Mouse (Mus musculus) limb, embryonic 14.5 days (tissue): Measurements from ENCODE around the gene Ipo4. TPM values are rescaled to one million over a fixed set of nuclear protein-coding genes. Genes with fewer than 3 reads are reported as not detected.

ENCODE experiments used
- ATAC-seq: fragments of 200-750 bp; cut with Nextera tagmentation; 2 replicates; pipeline ENCODE4 v1.8.0; 2017; ENCODE audit warnings: low read depth, moderate number of reproducible peaks, moderate TSS enrichment; ENCODE audit not compliant: low FRiP score
- DNase-seq: peaks from one replicate; pipeline ENCODE4 v3.0.0-alpha.2; 2015; ENCODE audit warnings: low spot score
- H3K27ac ChIP-seq: fragments of 300-500 bp; sonication (generic); replicated peaks from 2 replicates; pipeline ENCODE4 v1.5.1; 2014; ENCODE audit warnings: low read depth, mild to moderate bottlenecking, low read length, moderate library complexity, mixed read lengths
- H3K27me3 ChIP-seq: fragments of 300-500 bp; sonication (generic); 2 replicates; pipeline ENCODE4 v1.6.1; 2014; ENCODE audit warnings: low read length, mixed read lengths; ENCODE audit not compliant: control insufficient read depth, insufficient read depth
- H3K36me3 ChIP-seq: fragments of 300-500 bp; sonication (generic); 2 replicates; pipeline ENCODE4 v1.6.1; 2014; ENCODE audit warnings: mild to moderate bottlenecking, low read length, moderate library complexity, mixed read lengths; ENCODE audit not compliant: control insufficient read depth, insufficient read depth
- H3K4me1 ChIP-seq: fragments of 300-500 bp; sonication (generic); 2 replicates; pipeline ENCODE4 v1.6.1; 2014; ENCODE audit warnings: antibody characterized with exemption, low read length, mixed read lengths; ENCODE audit not compliant: control insufficient read depth, insufficient read depth
- H3K4me2 ChIP-seq: fragments of 300-500 bp; sonication (generic); replicated peaks from 2 replicates; pipeline ENCODE4 v1.6.1; 2014; ENCODE audit warnings: low read depth, mild to moderate bottlenecking, low read length, moderate library complexity; ENCODE audit not compliant: severe bottlenecking
- H3K4me3 ChIP-seq: fragments of 300-500 bp; sonication (generic); replicated peaks from 2 replicates; pipeline ENCODE4 v1.5.1; 2014; ENCODE audit warnings: low read length
- H3K9ac ChIP-seq: fragments of 300-500 bp; sonication (generic); 2 replicates; pipeline ENCODE4 v1.6.1; 2014; ENCODE audit warnings: mild to moderate bottlenecking, low read depth, low read length, moderate library complexity; ENCODE audit not compliant: severe bottlenecking
- H3K9me3 ChIP-seq: fragments of 300-500 bp; sonication (generic); 2 replicates; pipeline ENCODE4 v1.6.1; 2016; ENCODE audit warnings: low read length; ENCODE audit not compliant: control insufficient read depth
- POLR2A ChIP-seq: fragments of 200-500 bp; IDR thresholded peaks from 2 replicates; pipeline ENCODE4 v1.8.0; 2012; ENCODE audit warnings: inconsistent platforms, mild to moderate bottlenecking, moderate library complexity, borderline replicate concordance; ENCODE audit not compliant: insufficient read depth, insufficient read length; ENCODE audit errors: extremely low read depth
- WGBS: fragments of 180-500 bp; shearing (Covaris S2); extraction: QIAGEN DNeasy Blood & Tissue Kit; methylation state at CpG from one replicate; pipeline ENCODE4 v1.1.7; 2014; 5-methylcytosine and 5-hydroxymethylcytosine counted together
- polyA plus RNA-seq, 2 experiments: library from polyadenylated mRNA; depleted of rRNA in 1 of 2; stranded (reverse) in 1 of 2; unstranded in 1 of 2; fragments of >200 nt; fragmentation: Nextera tagmentation in 1 of 2; extraction: Ambion mirVana in 1 of 2; gene quantifications; 2 replicates each; pipeline versions ENCODE4 v1.2.1 to v1.2.3; 2012 to 2014

The Ipo4 gene
- polyA plus RNA-seq, 2 experiments = 131 to 185 TPM

- ATAC-seq = no peak
- H3K27ac ChIP-seq = no peak overlapping the region
- WGBS = 58% methylated on average over 6 of the region's 6 CpGs
- H3K9me3 ChIP-seq = no peaks in the 10 kb centered on the region
- peak overlapping the region; percentile 54; the same call in 1 of the 2 replicates for H3K4me2 ChIP-seq
- H3K9ac ChIP-seq = no peak overlapping the region
- no peaks in the 10 kb centered on the region for H3K27me3 ChIP-seq
- peak overlapping the region; percentile 43; the same call in 1 of the 2 replicates for H3K4me3 ChIP-seq
- peaks cover 37% of the 10 kb centered on the region for H3K36me3 ChIP-seq
- no peak for TF ChIP-seq POLR2A
- DNase-seq = no peak
- peaks cover 7% of the 10 kb centered on the region for H3K4me1 ChIP-seq
These were observed 50.2 kb downstream of the Ipo4 start for GRCm38 (mm10) chr14:55585566-55585960.

GRCm38 (mm10) chr14:55584702-55585565 lies 50.8 kb downstream of the Ipo4 start, which contains the start of gene Emc9:
Gene Emc9, minus strand, starts transcription at chr14:55585302.
- peak within 1 kb of the TSS; percentile 43 for H3K4me3 ChIP-seq
- no peaks in the 10 kb centered on the region for H3K27me3 ChIP-seq
- H3K4me2 ChIP-seq = peak within 1 kb of the TSS; percentile 54
- 3% methylated on average over 35 of the region's 43 CpGs for WGBS
- H3K4me1 ChIP-seq = peaks cover 3% of the 10 kb centered on the region
- ATAC-seq (peak; percentile 66), DNase-seq (no peak)
- H3K36me3 ChIP-seq = peaks cover 40% of the 10 kb centered on the region
- TF ChIP-seq POLR2A = no peak
- H3K27ac ChIP-seq = no peak within 1 kb of the TSS
- no peaks in the 10 kb centered on the region for H3K9me3 ChIP-seq
- H3K9ac ChIP-seq = peak within 1 kb of the TSS; percentile 48

- Histone ChIP-seq H3K4me1 (no peaks in the 10 kb centered on the region), H3K36me3 (peaks cover 40% of the 10 kb centered on the region)
- no peak for ATAC-seq
These were observed 51.5 kb downstream of the Ipo4 start for GRCm38 (mm10) chr14:55584303-55584701.

GRCm38 (mm10) chr14:55581981-55582681 lies 53.6 kb downstream of the Ipo4 start:
- Histone ChIP-seq H3K9me3 (no peaks in the 10 kb centered on the region), H3K4me2 (no peak overlapping the region), H3K27ac (no peak overlapping the region), H3K4me3 (no peak overlapping the region), H3K4me1 (peaks cover 9% of the 10 kb centered on the region), H3K27me3 (no peaks in the 10 kb centered on the region), H3K9ac (no peak overlapping the region), H3K36me3 (peaks cover 22% of the 10 kb centered on the region)
- 75% methylated on average over 9 of the region's 9 CpGs for WGBS
- ATAC-seq (no peak), DNase-seq (no peak)
- no peak for TF ChIP-seq POLR2A

More at GRCm38 (mm10) chr14:55584303-55584701, 51.5 kb downstream of the Ipo4 start:
- TF ChIP-seq POLR2A = no peak
- WGBS = 37% methylated on average over 5 of the region's 5 CpGs
- Histone ChIP-seq H3K27ac (no peak overlapping the region), H3K4me3 (peak overlapping the region; percentile 43), H3K4me2 (peak overlapping the region; percentile 54), H3K9ac (peak overlapping the region; percentile 48), H3K27me3 (no peaks in the 10 kb centered on the region), H3K9me3 (no peaks in the 10 kb centered on the region)
- no peak for DNase-seq

- 94% methylated on average over 16 of the region's 16 CpGs for WGBS
- H3K9ac ChIP-seq = no peak overlapping the region
- no peaks in the 10 kb centered on the region for H3K9me3 ChIP-seq
- no peak overlapping the region for H3K27ac ChIP-seq
- H3K27me3 ChIP-seq = no peaks in the 10 kb centered on the region
- no peak overlapping the region for H3K4me2 ChIP-seq
- H3K4me3 ChIP-seq = no peak overlapping the region
- peaks cover 9% of the 10 kb centered on the region for H3K4me1 ChIP-seq
- ATAC-seq (no peak), DNase-seq (no peak)
- TF ChIP-seq POLR2A = no peak
- H3K36me3 ChIP-seq = peaks cover 19% of the 10 kb centered on the region
These were observed 55.0 kb downstream of the Ipo4 start for GRCm38 (mm10) chr14:55580731-55581130.
